Mouse (Mus musculus) B cell, adult 2 months (primary cell): ENCODE measurements around the gene Rbm18.
A peak's percentile ranks its signal among the peaks of the same experiment; 100 is the strongest.
"Not testable (repeated sequence)": the region's sequence is repeated elsewhere in the genome, so short reads cannot be mapped to it uniquely, and the experiment has no call there.

Source experiments
- DNase-seq, 2 experiments: peaks; one replicate each; pipeline ENCODE4 v3.0.0; 2022

Rbm18 gene

DNA sequence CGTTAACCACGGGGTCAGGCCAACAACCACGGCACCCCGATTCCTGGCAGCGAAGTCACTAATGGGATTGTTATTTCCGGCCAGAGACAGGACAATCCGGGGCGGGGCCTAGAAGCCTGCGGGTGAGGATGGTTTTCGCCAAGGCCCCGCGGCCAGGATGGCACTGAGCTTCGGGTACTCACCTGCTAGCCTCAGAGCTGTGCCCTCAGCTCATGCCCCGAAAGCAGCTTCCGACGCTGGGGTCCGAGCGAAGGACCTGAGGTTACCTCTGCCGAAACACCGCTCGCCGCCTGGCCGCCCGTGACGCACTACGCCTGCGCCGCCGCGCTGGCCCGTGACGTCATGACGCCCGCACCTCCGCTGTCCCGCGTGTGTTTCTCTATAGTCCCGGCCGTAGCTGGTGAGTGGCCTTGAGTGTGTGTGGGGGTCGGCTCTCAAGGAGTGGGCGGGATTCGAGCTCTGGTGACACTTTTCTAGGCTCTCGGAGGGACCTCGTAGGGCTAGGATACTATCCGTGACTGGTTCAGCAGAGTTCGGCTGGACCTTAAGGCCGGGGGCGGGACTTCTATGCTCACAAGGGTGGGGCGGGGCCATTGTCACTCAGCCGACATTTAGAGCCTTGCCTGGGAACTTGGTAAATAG is at the start of gene Rbm18, which contains the start of gene Mrrf:
Rbm18 (minus strand) TSS at position 474 of the 642 bp plus-strand sequence.
Mrrf (plus strand) TSS at position 90 of the 642 bp plus-strand sequence.
- DNase-seq: peak; percentile 94 to 96

DNA sequence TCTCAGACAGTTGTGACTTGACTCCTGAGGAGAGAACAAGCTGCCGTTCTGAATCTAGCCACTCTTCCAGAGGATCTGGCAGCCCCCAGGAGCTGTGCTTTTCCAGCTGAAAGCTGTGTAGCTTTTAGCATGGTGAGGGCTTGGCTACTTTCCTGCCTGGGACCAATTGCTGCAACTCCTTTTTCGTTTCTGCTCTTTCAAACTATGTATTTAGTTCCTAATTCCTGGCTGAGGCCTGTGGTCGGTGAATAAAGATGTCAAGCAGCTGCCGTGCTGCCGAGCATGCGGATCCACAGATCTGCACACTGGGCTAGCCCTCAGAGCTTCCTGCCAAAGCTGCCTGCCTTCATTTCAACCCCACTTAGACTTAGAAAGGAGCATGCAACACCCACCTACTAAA is 48.3 kb upstream of the Rbm18 start:
- no peak for DNase-seq

DNA sequence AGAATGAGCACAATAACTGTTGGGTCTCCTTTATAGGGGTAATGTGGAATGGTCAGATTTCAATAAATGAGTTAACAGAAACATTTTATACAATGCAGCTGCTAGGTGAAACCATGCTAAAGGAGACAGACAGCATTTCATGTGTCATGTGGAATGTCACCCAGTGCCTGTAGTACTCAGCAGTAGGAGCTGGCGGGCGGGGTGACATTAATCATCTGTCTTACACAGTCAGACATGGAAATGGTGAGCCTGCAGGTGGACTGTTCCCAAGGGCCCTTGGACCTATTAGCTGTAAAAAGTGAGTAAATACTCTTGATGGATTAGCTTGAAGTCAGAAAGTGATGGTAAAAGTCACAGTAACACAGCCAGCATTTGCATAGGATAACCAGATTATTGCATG is 47.6 kb upstream of the Rbm18 start:
- DNase-seq: no peak

GRCm38 (mm10) chr2:36183278-36183677 is 46.7 kb upstream of the Rbm18 start:
- DNase-seq: no peak

GRCm38 (mm10) chr2:36181587-36182368 is 45.2 kb upstream of the Rbm18 start:
- not testable (repeated sequence) for DNase-seq

DNA sequence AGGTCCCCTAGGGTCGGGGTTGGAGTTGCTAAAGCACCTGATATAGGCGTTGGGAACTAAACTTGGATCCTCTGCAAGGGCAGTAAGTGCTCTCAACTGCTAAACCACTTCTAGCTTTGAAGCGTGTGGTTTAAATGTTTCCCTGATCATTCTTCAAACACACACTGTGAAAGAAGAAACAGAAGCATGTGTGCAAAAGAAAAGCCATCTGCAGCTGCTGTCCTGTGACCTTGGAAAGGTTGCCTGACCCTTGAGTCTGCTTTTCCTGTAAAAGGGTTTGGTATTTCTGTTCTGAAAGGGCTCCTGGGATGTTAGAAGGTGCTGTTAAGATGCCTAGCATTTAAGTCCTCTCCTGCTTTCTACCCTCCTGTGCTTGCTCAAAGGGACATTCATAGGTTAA is 42.9 kb upstream of the Rbm18 start:
- no peak for DNase-seq

GRCm38 (mm10) chr2:36172574-36172973 is 36.0 kb upstream of the Rbm18 start:
- no peak for DNase-seq

- DNase-seq: no peak
Measured at GRCm38 (mm10) chr2:36172136-36172535, 35.6 kb upstream of the Rbm18 start.

GRCm38 (mm10) chr2:36169176-36169575 is 32.6 kb upstream of the Rbm18 start:
- no peak for DNase-seq

- no peak for DNase-seq
Measured at GRCm38 (mm10) chr2:36167990-36168618, 31.5 kb upstream of the Rbm18 start.

GRCm38 (mm10) chr2:36159336-36159735 is 22.8 kb upstream of the Rbm18 start:
- DNase-seq: no peak

DNA sequence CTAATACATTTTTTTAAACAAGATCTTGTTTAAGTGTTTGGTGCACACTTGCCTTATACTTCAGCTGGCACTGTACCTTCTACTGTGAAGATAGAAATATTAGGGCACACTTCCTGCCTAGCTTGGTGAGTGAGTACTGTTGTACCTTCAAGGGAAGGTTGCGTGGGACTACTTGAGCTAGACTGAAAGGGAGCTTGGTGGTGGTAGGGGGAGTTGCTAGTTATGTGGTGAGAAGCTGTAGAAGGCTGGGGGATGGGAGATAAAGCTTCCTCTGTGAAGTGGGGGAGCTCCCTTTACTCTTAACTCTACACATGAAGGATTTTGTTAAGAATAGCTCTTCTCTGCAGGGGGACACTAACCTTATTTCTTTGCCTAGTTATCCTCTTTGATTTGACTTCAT is 20.9 kb upstream of the Rbm18 start:
- DNase-seq: no peak

DNA sequence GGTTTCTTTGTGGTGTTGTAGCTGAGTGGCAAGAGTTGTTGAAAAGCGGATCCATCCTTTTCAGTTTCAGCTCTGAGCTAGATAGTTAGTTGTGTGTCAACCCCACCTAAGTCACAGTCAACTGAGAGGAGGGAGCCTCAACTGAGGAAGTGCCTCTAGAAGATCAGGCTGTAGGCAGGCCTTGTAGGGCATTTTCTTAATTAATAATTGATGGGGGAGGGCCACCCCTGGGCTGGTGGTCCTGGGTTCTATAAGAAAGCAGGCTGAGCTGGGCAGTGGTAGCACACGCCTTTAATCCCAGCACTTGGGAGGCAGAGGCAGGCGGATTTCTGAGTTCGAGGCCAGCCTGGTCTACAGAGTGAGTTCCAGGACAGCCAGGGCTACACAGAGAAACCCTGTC is 15.8 kb upstream of the Rbm18 start:
- not testable (repeated sequence) for DNase-seq

DNA sequence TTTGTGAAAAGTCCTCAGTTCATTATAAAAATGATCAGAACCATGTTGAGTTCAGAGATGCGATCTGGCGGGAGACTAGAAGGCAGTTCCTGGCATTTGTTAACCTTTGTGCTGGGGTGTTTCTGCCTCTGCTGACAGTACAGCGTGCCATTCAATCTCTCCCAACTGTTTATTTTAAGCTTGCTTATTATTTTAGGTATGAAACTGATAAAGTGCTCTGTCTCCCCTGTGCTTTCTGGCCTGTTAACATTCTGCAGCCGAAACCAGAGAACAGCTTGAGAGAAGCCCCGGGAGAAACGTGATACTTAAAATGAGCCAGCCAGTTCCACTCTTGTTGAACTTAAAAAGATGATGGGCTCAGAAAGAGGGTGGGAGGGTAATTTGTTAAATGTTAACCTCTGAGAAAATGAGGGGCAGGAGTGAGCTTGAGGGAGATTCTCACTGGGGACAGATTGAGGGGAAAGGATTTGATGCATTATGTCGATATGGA is 12.3 kb upstream of the Rbm18 start:
- DNase-seq: no peak

DNA sequence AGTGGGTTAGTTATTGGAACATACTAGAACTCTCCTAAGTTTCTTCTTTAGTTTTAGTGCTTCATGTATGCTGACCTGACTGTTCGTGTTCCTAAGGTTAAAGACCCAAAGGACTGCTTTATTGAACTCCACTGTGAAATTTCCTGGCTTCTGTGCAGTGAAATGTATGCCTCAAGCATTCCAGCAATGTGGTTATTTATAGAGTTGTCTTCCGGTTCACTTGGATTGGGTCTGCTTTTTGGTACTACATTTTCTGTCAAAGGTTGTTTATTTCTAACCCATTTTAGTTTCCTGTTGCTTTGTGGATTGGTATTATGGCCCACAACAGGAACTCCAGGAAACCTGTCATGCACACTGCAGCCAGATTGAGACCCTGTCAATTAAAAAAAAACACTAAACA is 2.5 kb upstream of the Rbm18 start:
- no peak for DNase-seq

- DNase-seq: no peak
Measured at GRCm38 (mm10) chr2:36135887-36136286, 686 bp downstream of the Rbm18 start.

DNA sequence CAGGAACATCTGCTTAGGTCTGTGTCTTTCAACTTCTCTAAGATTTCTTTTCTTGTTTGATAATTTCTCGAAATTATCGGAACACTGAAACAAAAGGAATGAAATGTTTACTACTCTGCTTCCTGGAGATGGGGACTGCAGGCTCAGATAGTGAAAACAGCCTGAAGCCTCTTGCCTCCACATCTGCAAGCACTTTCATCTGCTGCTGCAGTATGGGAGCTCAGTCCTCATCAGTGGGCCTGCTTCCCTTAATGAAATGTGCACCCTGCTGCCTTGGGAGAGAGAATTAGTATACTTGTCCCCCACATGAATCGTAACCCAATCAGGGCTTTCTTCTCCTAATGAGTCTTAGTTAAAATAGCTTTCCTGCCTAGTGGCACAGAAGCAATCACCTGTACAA is 7.5 kb downstream of the Rbm18 start:
- DNase-seq: no peak

DNA sequence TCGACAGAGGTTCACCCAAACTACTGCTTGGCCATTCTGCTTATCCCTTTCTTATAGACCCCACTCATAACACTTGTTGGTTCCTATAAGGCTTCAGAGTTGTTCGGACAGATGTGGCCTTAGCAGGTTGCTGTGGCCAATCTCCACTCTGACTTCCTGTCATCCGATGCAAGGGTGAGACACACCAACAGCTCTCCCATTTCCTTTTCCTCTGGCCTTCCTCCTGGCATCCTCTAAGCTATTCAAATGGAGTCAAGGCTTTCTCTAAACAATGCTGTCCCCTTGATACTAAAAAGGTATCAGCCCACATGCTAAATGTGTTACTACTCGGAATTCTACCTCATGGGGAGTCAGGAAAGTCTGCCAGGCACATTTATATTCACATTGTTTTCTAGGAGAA is 8.6 kb downstream of the Rbm18 start:
- no peak for DNase-seq

DNA sequence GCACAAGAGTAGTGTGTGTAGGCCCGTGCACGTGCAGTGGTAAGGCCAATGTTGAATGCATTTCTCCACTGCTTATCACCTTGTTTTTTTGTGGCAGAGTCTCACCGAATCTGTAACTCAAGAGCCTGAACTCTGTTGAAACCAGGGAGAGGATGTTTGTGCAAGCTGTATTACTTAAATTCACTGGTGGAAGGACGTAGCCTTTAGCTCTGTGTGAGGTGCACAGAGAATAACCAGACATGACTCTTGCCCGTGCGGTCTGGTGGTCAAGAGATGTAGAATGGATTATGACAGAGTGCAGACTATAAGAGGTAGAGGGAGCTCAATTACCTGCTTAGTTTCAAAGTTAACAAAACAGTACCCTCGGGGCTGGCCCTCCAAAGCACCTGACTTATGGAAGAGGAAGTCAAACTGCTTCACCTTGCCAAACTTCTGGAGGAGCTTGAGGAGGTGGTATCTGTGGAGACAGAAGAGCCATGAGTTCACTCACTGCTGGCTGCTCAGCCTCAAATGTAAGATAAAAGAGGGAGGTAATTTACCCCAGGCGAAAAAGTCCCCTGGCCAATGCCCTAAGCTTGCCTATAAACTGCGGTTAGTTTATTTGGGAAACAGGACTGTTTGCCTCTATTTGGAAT is 9.7 kb downstream of the Rbm18 start:
- no peak for DNase-seq

GRCm38 (mm10) chr2:36112632-36113031 is 23.9 kb downstream of the Rbm18 start:
- no peak for DNase-seq

DNA sequence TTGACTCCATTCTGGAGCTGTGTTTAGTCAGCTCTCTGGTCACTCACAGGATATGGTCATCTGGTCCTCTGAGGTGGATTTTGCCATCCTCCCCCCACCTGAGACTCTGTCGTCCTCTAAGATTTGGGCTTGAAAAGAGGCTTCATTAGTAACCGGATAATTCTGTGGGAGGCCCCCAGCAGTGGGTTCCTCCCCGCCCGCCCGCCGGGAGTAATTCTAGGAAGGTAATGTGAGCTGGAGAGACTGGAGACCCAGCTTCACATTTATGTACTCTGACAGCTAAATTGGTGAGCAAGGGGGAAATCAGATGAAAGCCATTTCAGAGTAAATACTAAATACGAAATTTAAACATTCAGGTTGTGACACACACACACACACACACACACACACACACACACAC is 28.0 kb downstream of the Rbm18 start:
- no peak for DNase-seq

- DNase-seq: no peak
Measured at GRCm38 (mm10) chr2:36104956-36105741, 31.4 kb downstream of the Rbm18 start, which contains the start of gene Lhx6. TSS of gene Lhx6 (minus strand) at chr2:36105408.
